Mouse (Mus musculus) hematopoietic stem cell, adult 5-6 weeks (primary cell): ENCODE measurements around the gene Ezh1. TPM values are rescaled to one million over a fixed set of nuclear protein-coding genes. Genes with fewer than 3 reads are reported as not detected.

Source experiments
- ATAC-seq, 2 experiments: fragments of 125-278 bp in 1 of 2; replicated peaks in 1 of 2; 2 replicates each; pipeline ENCODE4 v1.8.0; 2016 to 2017; ENCODE audit warnings: inconsistent platforms in 2 of 2, mild to moderate bottlenecking in 2 of 2, moderate number of reproducible peaks in 2 of 2, low read depth in 1 of 2, moderate TSS enrichment in 1 of 2; ENCODE audit not compliant: low FRiP score in 2 of 2, poor library complexity in 2 of 2, severe bottlenecking in 2 of 2, insufficient read depth in 1 of 2, low TSS enrichment in 1 of 2
- total RNA-seq: library from RNA; stranded (forward); fragments of 172-1452, 232-1000 nt; gene quantifications from 2 replicates; pipeline ENCODE4 v1.2.3, GENCODE M21; 2017

The Ezh1 gene
- total RNA-seq, 1 experiment from 2014 or later = 45.0 TPM

DNA sequence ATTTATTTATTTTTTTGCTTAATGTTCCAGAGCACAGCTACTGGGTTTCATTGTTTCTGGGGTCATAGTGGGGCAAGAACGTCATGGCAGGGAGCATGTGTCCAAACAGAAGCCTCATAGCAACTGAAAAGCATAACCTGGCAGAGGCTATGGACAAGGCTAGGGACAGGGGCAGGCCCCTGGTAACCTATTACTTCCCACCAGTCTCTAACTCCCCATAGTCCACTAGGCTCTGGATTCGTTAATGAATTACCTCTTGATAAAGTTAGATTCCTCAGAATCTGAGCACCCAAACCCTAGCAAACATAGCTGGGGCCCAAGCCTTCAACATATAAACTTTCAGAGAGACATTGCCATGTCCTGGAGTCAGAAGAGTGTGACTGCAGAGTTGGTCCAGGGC, 24.8 kb upstream of the Ezh1 start:
- ATAC-seq = no peak

DNA sequence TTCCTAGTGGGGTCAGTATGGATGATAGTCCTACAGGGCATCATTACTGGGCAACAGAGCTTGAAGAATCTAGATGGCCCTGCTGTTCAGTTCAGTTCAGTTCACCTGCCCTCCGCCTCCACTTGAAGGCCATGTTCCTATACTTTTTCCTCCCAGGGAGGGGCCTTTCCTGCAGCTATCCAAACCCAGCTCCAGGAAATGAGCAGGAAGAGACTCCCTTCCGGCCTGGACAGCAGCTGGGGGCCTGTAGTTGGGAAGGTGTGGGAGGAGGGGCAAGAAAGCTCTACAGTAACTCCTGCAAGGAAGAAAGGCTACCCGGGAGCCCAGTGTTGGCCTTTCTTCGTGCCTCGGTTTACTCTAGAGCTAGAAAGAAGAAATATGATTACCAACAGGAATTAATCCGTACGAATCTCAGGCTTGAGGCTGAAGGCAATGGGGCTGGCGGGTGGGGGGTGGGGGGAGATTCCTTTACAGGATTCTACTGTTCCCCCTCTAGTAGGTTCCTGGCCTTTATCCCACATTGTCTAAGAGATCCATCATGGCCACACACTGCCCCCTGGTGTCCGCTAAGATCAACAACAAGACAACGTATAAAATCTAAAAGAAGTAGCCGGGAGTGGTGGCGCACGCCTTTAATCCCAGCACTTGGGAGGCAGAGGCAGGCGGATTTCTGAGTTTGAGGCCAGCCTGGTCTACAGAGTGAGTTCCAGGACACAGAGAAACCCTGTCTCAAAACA, 22.2 kb upstream of the Ezh1 start:
- ATAC-seq = peak in 1 of 2 experiments; percentile 51; a peak in 1 of 4 replicates

DNA sequence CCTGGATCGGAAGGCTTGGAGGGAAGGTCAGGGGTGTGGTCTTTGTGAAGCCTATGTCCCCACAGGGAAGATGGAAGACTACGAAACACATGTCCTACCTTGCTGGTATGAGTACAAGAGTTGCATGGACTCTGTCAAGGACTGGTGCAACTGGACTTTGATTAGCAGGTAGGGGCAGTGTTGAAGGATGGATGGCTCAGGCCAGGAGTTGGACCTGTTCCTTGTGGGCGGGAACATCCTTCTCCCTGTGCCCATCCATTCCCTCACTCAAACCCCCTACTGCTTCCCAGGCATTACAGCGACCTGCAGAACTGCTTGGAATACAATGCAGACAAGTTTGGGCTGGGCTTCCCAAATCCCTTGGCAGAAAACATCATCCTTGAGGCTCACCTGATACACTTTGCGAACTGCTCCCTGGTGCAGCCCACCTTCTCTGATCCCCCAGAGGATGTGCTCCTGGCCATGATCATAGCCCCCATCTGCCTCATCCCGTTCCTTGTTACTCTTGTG, 21.3 kb upstream of the Ezh1 start:
- ATAC-seq = no peak

DNA sequence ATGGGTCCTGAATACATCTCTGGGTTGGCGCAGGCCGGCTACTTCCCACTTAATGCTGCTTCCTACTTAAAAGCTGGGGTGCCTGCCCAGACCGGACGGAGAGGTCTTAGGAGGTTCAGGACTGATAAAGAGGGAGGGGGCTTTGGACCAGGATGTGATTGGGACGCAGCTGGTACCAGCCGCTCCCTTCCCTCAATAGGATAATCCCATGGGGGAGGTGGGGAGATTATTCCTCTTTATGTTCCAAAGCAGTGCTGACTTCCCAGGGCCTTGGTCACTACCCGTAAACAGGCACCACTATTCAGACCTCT, 20.4 kb upstream of the Ezh1 start:
- no peak for ATAC-seq

DNA sequence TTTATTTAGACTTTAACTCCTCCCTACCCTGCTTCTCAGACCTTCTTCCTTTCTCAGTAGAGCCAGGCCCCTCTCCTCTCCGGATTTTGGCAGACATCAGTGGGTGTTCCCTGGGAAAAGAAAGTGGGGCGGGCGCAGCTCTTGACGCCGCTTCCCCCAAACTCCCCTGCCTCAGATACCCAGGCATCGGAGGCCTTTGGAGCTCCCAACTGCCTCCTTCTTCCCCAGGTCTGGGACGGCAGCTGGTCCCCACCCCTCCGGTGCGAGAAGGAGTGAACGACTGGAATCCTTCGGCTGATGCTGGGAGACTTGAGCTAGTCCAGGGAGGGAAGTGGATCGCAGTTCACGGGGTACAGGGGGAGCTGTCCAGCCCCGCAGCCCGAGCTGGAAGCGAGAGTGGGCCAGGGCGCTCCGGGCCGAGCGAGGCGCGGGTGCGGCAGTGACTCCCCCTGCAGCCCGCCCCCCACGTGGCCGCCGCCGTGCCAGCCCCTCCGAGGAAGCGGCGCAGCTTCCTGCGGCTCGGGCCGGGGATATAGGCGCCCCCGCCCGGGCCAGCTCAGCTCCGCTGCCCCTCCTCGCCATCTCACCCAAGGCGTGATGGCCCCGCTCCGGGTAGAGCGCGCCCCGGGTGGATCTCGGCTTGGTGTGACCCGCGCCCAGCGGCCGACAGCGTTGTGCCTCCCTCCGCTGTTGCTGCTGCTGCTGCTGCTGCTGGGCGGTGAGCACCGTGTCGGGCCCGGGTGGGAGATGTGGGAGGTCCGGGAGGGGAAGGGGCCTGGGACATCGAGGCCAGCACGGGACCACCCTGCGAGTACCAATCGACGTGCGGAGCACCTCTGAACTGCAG, 19.8 kb upstream of the Ezh1 start, which contains the start of gene Ramp2:
TSS of gene Ramp2 (plus strand) at position 174 of the 847 bp plus-strand sequence.
- ATAC-seq = peak; percentile 17 to 25; a peak in 2 of 4 replicates

DNA sequence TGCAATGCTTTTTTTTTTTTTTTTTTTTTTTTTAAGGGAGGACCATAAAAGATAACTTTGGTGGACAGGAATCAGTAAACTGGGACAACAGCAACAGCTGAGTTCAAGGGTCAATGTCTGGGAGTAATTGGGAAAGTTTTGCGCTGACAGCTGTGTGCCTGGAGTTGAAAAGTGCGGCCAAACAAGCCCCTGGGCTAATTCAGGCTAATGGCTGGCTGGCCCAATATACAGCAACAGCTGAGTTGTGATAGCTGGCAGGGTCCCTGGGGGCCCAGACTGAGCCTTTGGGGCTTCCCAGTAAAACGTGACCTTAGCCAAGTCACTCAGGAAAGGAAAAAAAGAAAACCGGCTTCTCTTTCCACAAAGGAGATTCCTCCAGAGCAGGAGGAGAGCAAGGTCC, 18.8 kb upstream of the Ezh1 start:
- no peak for ATAC-seq

DNA sequence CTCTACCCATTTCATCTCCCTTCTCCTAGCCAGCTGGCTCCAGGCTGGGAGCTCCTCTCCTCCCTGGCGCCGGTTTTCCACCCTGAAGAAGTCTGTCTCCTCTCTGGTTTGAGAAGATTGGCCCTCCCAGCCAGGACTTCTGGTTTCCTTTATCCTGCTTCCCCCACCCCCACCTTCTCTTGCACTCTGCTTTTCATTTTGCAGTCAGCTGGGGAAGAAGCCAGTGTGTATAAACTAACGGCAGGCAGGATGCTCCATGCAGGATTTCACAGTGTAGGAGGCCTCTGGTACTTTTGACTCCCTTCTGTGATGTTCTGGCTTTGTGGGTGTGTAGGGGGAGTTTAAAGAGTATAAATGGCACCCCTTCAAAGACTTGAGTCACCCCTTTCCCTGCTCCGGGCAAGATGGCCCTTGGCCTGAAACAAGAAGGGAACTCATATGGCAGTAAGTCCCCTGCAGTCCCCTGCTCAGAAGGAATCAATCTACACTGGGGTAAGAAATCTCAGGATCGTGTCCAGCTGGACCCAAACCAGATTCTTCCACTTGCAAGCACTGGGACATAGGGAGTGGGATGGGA, 11.9 kb upstream of the Ezh1 start:
- ATAC-seq = no peak

DNA sequence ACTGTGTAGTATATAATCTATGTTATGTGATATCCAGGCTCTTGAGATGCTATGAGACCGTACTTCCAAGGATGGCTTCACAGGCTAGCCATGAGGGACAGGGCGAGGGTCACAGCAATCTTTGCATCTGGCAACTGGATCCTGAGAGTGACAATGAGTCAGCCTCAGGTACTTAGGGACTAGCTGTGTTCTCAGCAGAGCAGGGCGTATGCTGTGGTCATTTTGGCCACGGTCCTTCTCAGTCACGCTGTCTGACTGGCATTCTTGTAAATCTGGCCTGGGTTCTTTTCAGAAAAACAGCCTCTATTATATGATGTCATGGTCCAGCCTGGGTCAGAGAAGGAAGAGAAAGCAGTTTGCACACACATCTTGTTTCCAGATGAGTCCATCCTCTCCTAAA, 10.5 kb upstream of the Ezh1 start:
- no peak for ATAC-seq

DNA sequence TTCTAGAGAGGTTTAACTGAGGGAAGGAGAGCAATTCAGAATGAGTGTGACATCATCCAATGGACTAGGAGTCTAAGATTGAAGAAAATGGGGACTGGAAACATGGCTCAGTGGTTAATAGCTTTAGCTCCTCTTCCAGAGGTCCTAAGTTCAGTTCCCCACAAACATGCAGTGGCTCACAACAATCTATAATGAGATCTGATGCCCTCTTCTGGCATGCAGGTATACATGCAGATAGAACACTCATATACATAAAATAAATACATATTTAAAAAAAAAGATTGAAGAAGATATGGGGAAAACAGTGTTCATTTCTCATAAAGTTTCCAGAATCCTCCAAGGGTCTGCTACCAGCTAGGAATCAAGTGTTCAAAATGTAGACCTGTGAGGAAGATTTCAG, 9.2 kb upstream of the Ezh1 start:
- ATAC-seq = no peak

DNA sequence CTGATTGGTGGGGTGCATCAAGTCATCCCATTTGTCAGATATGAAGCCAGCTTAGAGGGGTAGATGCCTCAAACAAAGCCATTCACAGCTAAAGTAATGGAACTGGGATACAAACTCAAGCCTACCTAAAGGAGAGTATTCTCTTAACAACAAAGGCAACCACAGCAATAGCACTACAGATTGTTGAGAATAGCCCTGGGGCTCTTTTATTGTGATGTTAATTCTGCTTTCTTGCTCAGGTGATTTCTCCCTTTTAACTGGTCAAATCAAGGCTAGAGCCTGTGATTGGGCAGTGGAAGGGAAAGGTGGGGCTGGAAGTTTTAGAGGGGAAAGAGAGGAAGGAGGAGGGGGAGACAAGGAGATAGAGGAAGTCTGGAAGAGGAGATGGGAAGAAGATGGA, 7.9 kb upstream of the Ezh1 start:
- no peak for ATAC-seq

DNA sequence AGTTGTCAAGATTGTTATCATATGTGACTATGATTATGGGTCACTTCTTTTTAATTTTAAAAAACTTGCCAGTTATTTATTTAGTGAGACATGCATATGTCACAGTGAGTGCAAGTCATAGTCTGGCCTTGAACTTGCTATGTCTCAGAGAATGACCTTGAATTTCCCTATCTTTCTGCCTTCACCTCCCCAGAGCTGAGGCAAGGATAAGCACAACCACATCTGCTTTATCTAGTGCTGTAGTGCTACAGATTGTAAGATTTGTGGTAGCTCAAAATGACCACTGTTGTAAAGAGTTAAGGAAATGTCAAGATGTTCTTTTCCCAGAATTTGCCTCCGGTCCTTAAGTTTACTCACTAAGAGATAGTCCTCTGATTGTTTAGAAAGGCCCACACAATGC, 7.0 kb upstream of the Ezh1 start:
- no peak for ATAC-seq

DNA sequence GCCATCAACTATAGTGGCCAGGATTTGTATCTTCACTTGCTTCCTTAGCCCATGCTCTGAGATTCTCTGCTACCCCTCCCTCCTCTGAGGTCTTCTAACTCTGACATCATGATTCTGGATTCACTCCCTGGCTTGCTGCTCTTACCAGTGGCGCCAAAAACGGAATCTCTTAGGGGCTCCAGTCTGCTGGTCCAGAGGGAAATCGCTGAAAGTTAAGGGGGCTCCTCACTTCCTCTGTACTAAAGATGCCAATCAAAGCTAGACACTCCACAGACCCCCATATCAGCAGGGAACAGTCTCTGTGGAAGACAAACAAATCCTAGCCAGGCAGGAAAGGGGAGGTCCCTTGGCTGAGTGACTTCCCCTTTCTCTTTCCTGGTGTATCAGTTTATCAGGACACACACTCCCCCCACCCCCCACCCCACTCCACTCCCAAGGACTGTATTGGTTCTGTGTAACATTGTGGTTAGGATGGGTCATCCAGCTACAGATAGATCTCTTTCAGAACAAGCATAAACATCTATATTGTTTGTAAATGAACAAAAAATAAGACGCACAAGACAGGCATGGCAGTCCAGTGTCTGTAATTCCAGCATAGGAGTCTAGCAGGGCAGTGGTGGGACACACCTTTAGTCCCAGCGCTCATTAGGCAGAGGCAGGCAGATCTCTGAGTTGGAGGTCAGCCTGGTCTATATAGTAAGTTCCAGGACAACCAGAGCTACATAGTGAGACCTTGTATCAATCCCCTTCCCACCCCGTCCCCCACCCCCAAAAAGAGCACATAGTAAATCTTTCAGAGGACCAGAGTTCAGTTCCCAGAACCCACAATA, 6.0 kb upstream of the Ezh1 start:
- peak; percentile 49 to 71 for ATAC-seq

DNA sequence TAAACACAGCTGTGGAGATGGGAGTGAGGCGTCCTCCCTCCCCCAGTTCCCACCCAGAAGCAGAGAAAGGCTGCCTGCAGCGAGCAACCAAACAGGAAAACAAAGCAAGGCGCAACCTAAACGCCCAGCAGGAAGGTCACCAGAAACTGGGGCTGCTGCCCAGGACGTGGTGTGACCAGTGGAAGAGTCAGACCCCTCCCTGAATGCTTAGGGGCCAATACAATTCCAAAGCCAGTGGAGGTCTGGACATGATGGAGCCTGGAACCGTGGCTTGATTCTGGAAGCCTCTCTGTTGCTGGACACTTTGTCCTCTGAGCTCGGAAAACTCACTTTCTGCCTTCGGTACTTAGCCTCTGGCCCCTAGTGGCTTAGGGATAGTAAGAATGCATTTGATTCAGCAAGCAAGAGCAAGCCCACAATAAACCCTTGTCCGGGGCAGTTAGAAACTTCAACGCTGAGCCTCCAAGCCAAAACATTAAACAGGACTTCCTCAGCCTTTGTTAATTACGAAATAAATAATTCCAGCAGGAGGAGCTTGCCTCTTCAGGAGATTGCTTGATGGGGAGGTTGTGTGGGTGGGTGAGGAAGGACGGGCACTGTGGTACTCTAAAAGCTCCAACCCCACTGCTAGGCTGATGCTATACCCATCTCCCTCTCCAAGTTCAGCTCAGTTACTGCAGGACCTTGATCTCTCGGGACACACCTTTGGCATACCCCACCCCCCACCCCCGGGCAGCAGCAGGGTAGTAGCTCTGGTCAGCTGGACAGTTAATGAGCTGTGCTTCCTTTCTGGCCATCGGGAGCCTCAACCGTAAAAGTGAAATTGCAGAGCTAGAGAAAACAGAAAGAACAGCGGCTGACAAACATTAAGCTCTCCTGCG, 5.0 kb upstream of the Ezh1 start:
- ATAC-seq = no peak

DNA sequence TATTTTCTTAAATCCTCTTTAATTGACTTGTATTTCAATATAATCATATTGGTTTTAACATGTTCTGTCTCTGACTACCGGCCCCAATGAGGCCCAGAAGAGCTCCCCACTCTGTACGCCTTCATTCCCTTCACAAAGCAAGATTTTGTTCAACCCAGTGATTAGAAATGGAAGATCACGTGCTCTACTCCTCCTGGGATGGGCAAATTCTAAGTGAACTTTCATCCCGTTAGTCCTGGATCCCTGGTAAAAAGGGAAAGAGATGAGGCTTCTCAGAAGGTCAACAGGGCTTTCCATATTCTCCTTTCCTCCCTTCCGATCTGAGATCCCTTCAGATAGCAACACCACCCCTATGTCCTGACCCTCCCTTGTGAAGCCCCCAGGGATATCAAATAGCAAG, 4.3 kb upstream of the Ezh1 start:
- ATAC-seq = no peak

DNA sequence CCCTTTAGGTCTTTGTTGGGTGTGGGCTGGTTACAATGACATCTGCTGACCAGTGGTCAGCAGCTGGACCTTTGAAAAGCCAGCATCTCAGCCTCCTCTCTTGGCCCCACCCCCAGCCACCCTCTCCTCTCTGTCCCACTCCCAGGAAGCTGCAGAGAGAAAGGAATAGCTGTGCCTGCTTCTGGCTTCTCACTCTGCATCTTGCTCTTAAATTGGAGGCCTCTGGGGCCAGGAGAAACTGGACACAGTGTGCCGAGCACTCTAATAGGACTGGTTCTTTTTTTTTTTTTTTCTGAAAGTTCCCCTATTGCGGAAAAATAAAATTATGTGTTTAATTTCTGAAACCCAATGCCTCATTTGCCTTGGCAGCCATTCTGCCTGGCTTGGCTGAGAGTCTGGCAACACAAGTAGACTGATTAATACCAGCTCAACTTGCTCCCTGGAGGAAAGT, 3.8 kb upstream of the Ezh1 start:
- no peak for ATAC-seq

DNA sequence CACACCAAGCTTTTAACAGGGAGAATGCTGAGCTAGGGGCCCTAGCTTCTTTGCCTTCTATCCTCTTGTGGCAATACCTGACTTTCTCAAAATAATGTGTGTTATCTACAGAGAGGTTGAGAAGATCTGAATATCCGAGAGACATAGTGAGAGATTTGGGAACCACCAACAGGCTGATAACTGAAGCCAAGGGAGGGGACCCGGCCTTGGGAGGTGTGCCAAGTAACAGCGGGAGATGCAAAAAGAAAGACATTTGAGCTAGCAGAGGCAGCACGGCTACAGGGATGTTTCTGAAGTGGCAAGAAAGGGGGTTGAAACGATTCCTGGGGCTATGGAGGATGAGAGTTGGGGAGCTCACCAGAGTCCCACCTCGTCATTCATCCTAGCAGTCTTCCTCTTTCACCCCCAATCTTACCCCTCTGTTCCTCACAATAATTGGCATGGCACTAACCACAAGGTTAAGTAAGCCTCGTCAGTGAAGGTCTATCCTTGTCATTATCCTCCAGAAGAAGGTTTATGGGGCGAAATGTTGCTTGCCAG, 3.2 kb upstream of the Ezh1 start:
- no peak for ATAC-seq
